Mouse (Mus musculus): ENCODE data around the gene Rln1. TPM values are rescaled to one million over a fixed set of nuclear protein-coding genes. Genes with fewer than 3 reads are reported as not detected.
A peak's percentile ranks its signal among the peaks of the same experiment; 100 is the strongest.

The Rln1 gene
- total RNA-seq (2014; fragmentation: Nextera tagmentation), result not detected in 2 replicates
- total RNA-seq (2017), result not detected in 2 replicates

- no peak for ATAC-seq (replicated peaks; ENCODE audit: low FRiP score, low TSS enrichment, poor library complexity, severe bottlenecking)
Measured at GRCm38 (mm10) chr19:29334068-29334745, at the start of gene Rln1. TSS of gene Rln1 (minus strand) at chr19:29334670.

- no peak for ATAC-seq (replicated peaks; ENCODE audit: low FRiP score, low TSS enrichment, poor library complexity, severe bottlenecking)
Measured at GRCm38 (mm10) chr19:29383368-29383767, 48.9 kb upstream of the Rln1 start.

GRCm38 (mm10) chr19:29379839-29380603 is 45.6 kb upstream of the Rln1 start:
- no peak for ATAC-seq (replicated peaks; ENCODE audit: low FRiP score, low TSS enrichment, poor library complexity, severe bottlenecking)

- ATAC-seq (replicated peaks; ENCODE audit: low FRiP score, low TSS enrichment, poor library complexity, severe bottlenecking), result no peak
Measured at GRCm38 (mm10) chr19:29376382-29376781, 41.9 kb upstream of the Rln1 start.

- no peak for ATAC-seq (replicated peaks; ENCODE audit: low FRiP score, low TSS enrichment, poor library complexity, severe bottlenecking)
Measured at GRCm38 (mm10) chr19:29374947-29375346, 40.5 kb upstream of the Rln1 start.

- no peak for ATAC-seq (replicated peaks; ENCODE audit: low FRiP score, low TSS enrichment, poor library complexity, severe bottlenecking)
Measured at GRCm38 (mm10) chr19:29373438-29373837, 39.0 kb upstream of the Rln1 start.

- no peak for ATAC-seq (replicated peaks; ENCODE audit: low FRiP score, low TSS enrichment, poor library complexity, severe bottlenecking)
Measured at GRCm38 (mm10) chr19:29372621-29373020, 38.2 kb upstream of the Rln1 start.

- no peak for ATAC-seq (replicated peaks; ENCODE audit: low FRiP score, low TSS enrichment, poor library complexity, severe bottlenecking)
Measured at GRCm38 (mm10) chr19:29372138-29372537, 37.7 kb upstream of the Rln1 start.

GRCm38 (mm10) chr19:29371284-29372081 is 37.0 kb upstream of the Rln1 start:
- no peak for ATAC-seq (replicated peaks; ENCODE audit: low FRiP score, low TSS enrichment, poor library complexity, severe bottlenecking)

- no peak for ATAC-seq (replicated peaks; ENCODE audit: low FRiP score, low TSS enrichment, poor library complexity, severe bottlenecking)
Measured at GRCm38 (mm10) chr19:29370545-29371283, 36.2 kb upstream of the Rln1 start.

GRCm38 (mm10) chr19:29370112-29370511 is 35.6 kb upstream of the Rln1 start:
- no peak for ATAC-seq (replicated peaks; ENCODE audit: low FRiP score, low TSS enrichment, poor library complexity, severe bottlenecking)

GRCm38 (mm10) chr19:29368671-29369309 is 34.3 kb upstream of the Rln1 start:
- ATAC-seq (replicated peaks; ENCODE audit: low FRiP score, low TSS enrichment, poor library complexity, severe bottlenecking), result 0 out of 2 replicates have a peak, but pooled peaks have one; percentile 7

GRCm38 (mm10) chr19:29368041-29368440 is 33.6 kb upstream of the Rln1 start:
- ATAC-seq (replicated peaks; ENCODE audit: low FRiP score, low TSS enrichment, poor library complexity, severe bottlenecking), result no peak

- peak; percentile 96 for ATAC-seq (replicated peaks; ENCODE audit: low FRiP score, low TSS enrichment, poor library complexity, severe bottlenecking)
Measured at GRCm38 (mm10) chr19:29366969-29367622, 32.6 kb upstream of the Rln1 start, which contains the start of the genes Plgrkt and Cd274. TSS of gene Plgrkt (minus strand) at chr19:29367390. TSS of gene Cd274 (plus strand) at chr19:29367455.

- no peak for ATAC-seq (replicated peaks; ENCODE audit: low FRiP score, low TSS enrichment, poor library complexity, severe bottlenecking)
Measured at GRCm38 (mm10) chr19:29366226-29366968, 31.9 kb upstream of the Rln1 start.

GRCm38 (mm10) chr19:29365105-29365504 is 30.6 kb upstream of the Rln1 start:
- no peak for ATAC-seq (replicated peaks; ENCODE audit: low FRiP score, low TSS enrichment, poor library complexity, severe bottlenecking)

- ATAC-seq (replicated peaks; ENCODE audit: low FRiP score, low TSS enrichment, poor library complexity, severe bottlenecking), result no peak
Measured at GRCm38 (mm10) chr19:29364076-29364475, 29.6 kb upstream of the Rln1 start.

GRCm38 (mm10) chr19:29363557-29363956 is 29.1 kb upstream of the Rln1 start:
- no peak for ATAC-seq (replicated peaks; ENCODE audit: low FRiP score, low TSS enrichment, poor library complexity, severe bottlenecking)

All from megakaryocyte-erythroid progenitor cell, adult 5-6 weeks (primary cell).